12 mouse cellular contexts compared by ENCODE assay signal in the genomic region with DNA sequence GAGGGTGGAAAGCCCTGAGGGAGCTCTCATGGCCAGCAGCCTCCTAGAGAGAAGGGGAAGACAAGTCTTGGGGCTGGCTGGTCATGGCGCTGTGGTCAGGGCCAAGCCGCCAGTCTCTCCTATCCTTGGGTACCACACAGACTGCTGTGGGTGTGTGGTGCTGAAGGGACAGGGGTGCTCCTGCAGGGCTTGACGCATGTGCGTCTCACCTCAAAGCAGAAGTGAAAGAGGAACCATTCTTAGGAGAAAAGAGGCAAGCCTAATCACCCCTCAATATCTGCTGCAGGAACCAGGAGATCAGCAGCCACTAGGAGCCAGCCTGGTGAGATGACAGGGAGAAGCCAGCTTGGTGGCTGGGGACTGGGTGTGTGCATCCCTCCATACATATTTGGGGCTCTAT. TPM values are rescaled to one million over a fixed set of nuclear protein-coding genes. Genes with fewer than 3 reads are reported as not detected.
DNase-seq lines count a peak whose midpoint lies in the region; ATAC-seq lines count a peak whose summit lies in the region.
"Had no signal": no experiment of that assay in that cellular context is flagged by ENCODE, and none has a peak within 500 bp of the region (broad histone marks: within the 10 kb centered on the region; RNA-seq: fewer than 3 reads in every experiment).

No protein-coding gene starts in this region.

- no peak overlapping the region for H3K4me2 ChIP-seq in midbrain, embryonic 12.5 days (replicated peaks)
- H3K4me2 ChIP-seq: intestine, embryonic 15.5 days; midbrain, embryonic 11.5 days had no signal

- H3K27me3 ChIP-seq in midbrain, embryonic 12.5 days: 0 out of 2 replicates have a peak, but pooled peaks cover 4% of the 10 kb centered on the region
- no peaks in the 10 kb centered on the region for H3K27me3 ChIP-seq in midbrain, embryonic 10.5 days (ENCODE audit: low read depth, poor library complexity, severe bottlenecking)
- H3K27me3 ChIP-seq: intestine, embryonic 15.5 days had no signal

- H3K4me1 ChIP-seq in midbrain, embryonic 12.5 days: 0 out of 2 replicates have a peak, but pooled peaks cover 7% of the 10 kb centered on the region
- H3K4me1 ChIP-seq in midbrain, embryonic 10.5 days: peaks cover 5% of the 10 kb centered on the region; the same call in 1 of the 2 replicates
- H3K4me1 ChIP-seq: intestine, embryonic 15.5 days had no signal

- no peak overlapping the region for H3K4me3 ChIP-seq in midbrain, embryonic 12.5 days
- H3K4me3 ChIP-seq in midbrain, embryonic 10.5 days: no peak overlapping the region
- H3K4me3 ChIP-seq: intestine, embryonic 15.5 days had no signal

- DNase-seq in heart, adult 8-10 months (ENCODE audit: low spot score): peak; percentile 29
- no peak for DNase-seq in heart, postnatal 4 days
- no peak for DNase-seq in midbrain, embryonic 10.5 days (ENCODE audit: low spot score)
- DNase-seq in lung, postnatal 25 days (ENCODE audit: low spot score): peak; percentile 67
- DNase-seq in spleen, postnatal 4 days (ENCODE audit: low spot score in 2 of 2): peak; percentile 54 to 76
- no peak for DNase-seq in urinary bladder, postnatal 4 days (ENCODE audit: low spot score in 2 of 2)
- no peak for DNase-seq in urinary bladder, adult 18-20 months (ENCODE audit: low spot score in 2 of 2)
- DNase-seq: adrenal gland, adult 2 months; cerebellum, postnatal 25 days had no signal

- no peak for ATAC-seq in midbrain, embryonic 12.5 days (ENCODE audit: low FRiP score, low read depth)
- ATAC-seq: intestine, embryonic 15.5 days had no signal

- H3K36me3 ChIP-seq in midbrain, embryonic 12.5 days: no peaks in the 10 kb centered on the region
- no peaks in the 10 kb centered on the region for H3K36me3 ChIP-seq in midbrain, embryonic 10.5 days
- H3K36me3 ChIP-seq: intestine, embryonic 15.5 days had no signal

- peak overlapping the region; percentile 20; the same call in 1 of the 2 replicates for H3K9ac ChIP-seq in midbrain, embryonic 12.5 days (replicated peaks)
- H3K9ac ChIP-seq: intestine, embryonic 15.5 days had no signal

- WGBS in midbrain, embryonic 12.5 days: 58% methylated on average over 4 of the region's 4 CpGs
- WGBS in midbrain, embryonic 10.5 days: 60% methylated on average over 4 of the region's 4 CpGs

- H3K27ac ChIP-seq in midbrain, embryonic 12.5 days (replicated peaks): no peak overlapping the region
- H3K27ac ChIP-seq in midbrain, embryonic 10.5 days (replicated peaks): no peak overlapping the region
- H3K27ac ChIP-seq: intestine, embryonic 15.5 days had no signal

- no peaks in the 10 kb centered on the region for H3K9me3 ChIP-seq in midbrain, embryonic 12.5 days
- H3K9me3 ChIP-seq in midbrain, embryonic 10.5 days (replicated peaks): no peaks in the 10 kb centered on the region
- H3K9me3 ChIP-seq: intestine, embryonic 15.5 days had no signal

RNA-seq across cellular contexts. Expression of gene Ywhah, which starts 20.9 kb away (rescaled TPM):
- total RNA-seq in heart, adult 8-10 months (2022): 10 to 100 TPM; 73.8 to 88.7 (median 82.1) TPM
- 100 to 1,000 TPM; 216 to 229 TPM for total RNA-seq in heart, postnatal 4 days (2021)
- 435 and 440 TPM in 2 replicates for polyA plus RNA-seq in midbrain, embryonic 12.5 days (2016; fragmentation: Nextera tagmentation; extraction: Ambion mirVana)
- 457 and 467 TPM in 2 replicates for polyA plus RNA-seq in midbrain, embryonic 10.5 days (2016; fragmentation: Nextera tagmentation; extraction: Ambion mirVana)

Comparison
In these comparisons a context has a peak if more than half of its experiments do, and no peak if none do; other contexts are left out.
1. DNase-seq: peak in heart, adult 8-10 months (single experiment), lung, postnatal 25 days (single experiment) and spleen, postnatal 4 days (2 of 2); none in heart, postnatal 4 days (single experiment), midbrain, embryonic 10.5 days (single experiment), urinary bladder, postnatal 4 days (0 of 2) and urinary bladder, adult 18-20 months (0 of 2).